Mouse (Mus musculus): ENCODE measurements at regions not wholly inside any gene's neighbourhood (a gene's known extent, or its start where the extent isn't known, plus 50 kb on each side); places are given as distances from the start of the nearest gene placed in this dataset.
A peak's percentile ranks its signal among the peaks of the same experiment; 100 is the strongest.

GRCm38 (mm10) chr5:101596996-101597395 lies 67.8 kb downstream of the Nkx6-1 start:
- no peaks in the 10 kb centered on the region for H3K9me3 ChIP-seq
- no peaks in the 10 kb centered on the region for H3K4me1 ChIP-seq
- H3K36me3 ChIP-seq, result no peaks in the 10 kb centered on the region
- H3K27me3 ChIP-seq (ENCODE audit: insufficient read depth, poor library complexity, severe bottlenecking), result no peaks in the 10 kb centered on the region
- H3K4me3 ChIP-seq, result no peak overlapping the region
- DNase-seq (ENCODE audit: low spot score), result no peak
- 85% methylated on average over 9 of the region's 9 CpGs for whole genome bisulfite sequencing
- H3K27ac ChIP-seq, result no peak overlapping the region

GRCm38 (mm10) chr5:101591236-101591635 lies 73.6 kb downstream of the Nkx6-1 start:
- no peaks in the 10 kb centered on the region for H3K36me3 ChIP-seq
- WGBS, result 85% methylated on average over 5 of the region's 5 CpGs
- no peaks in the 10 kb centered on the region for H3K4me1 ChIP-seq
- H3K27ac ChIP-seq, result no peak overlapping the region
- no peaks in the 10 kb centered on the region for H3K9me3 ChIP-seq
- no peak for DNase-seq (ENCODE audit: low spot score)
- no peaks in the 10 kb centered on the region for H3K27me3 ChIP-seq (ENCODE audit: insufficient read depth, poor library complexity, severe bottlenecking)
- no peak overlapping the region for H3K4me3 ChIP-seq

GRCm38 (mm10) chr5:101590341-101591124 lies 74.3 kb downstream of the Nkx6-1 start:
- no peak overlapping the region for H3K4me3 ChIP-seq
- no peaks in the 10 kb centered on the region for H3K4me1 ChIP-seq

GRCm38 (mm10) chr5:101572966-101573365 lies 91.8 kb downstream of the Nkx6-1 start:
- no peak overlapping the region for H3K27ac ChIP-seq
- H3K4me1 ChIP-seq, result no peaks in the 10 kb centered on the region
- H3K27me3 ChIP-seq (ENCODE audit: insufficient read depth, poor library complexity, severe bottlenecking), result no peaks in the 10 kb centered on the region
- WGBS, result 77% methylated on average over 15 of the region's 15 CpGs
- H3K4me3 ChIP-seq, result no peak overlapping the region
- H3K36me3 ChIP-seq, result no peaks in the 10 kb centered on the region
- no peaks in the 10 kb centered on the region for H3K9me3 ChIP-seq
- DNase-seq (ENCODE audit: low spot score), result no peak

More at GRCm38 (mm10) chr5:101590341-101591124, 74.3 kb downstream of the Nkx6-1 start:
- no peaks in the 10 kb centered on the region for H3K9me3 ChIP-seq
- H3K36me3 ChIP-seq, result no peaks in the 10 kb centered on the region
- H3K27me3 ChIP-seq (ENCODE audit: insufficient read depth, poor library complexity, severe bottlenecking), result no peaks in the 10 kb centered on the region
- H3K27ac ChIP-seq, result no peak overlapping the region
- no peak for DNase-seq (ENCODE audit: low spot score)
- WGBS, result 66% methylated on average over 12 of the region's 13 CpGs

GRCm38 (mm10) chr5:101565770-101566169 lies 99.0 kb downstream of the Nkx6-1 start:
- no peaks in the 10 kb centered on the region for H3K27me3 ChIP-seq (ENCODE audit: insufficient read depth, poor library complexity, severe bottlenecking)
- 60% methylated on average over 7 of the region's 7 CpGs for WGBS
- no peak overlapping the region for H3K4me3 ChIP-seq
- no peaks in the 10 kb centered on the region for H3K9me3 ChIP-seq
- DNase-seq (ENCODE audit: low spot score), result no peak
- no peaks in the 10 kb centered on the region for H3K36me3 ChIP-seq
- H3K4me1 ChIP-seq, result no peaks in the 10 kb centered on the region
- H3K27ac ChIP-seq, result no peak overlapping the region

GRCm38 (mm10) chr5:101560366-101560765 lies 104.4 kb downstream of the Nkx6-1 start:
- Histone ChIP-seq H3K36me3 (no peaks in the 10 kb centered on the region), H3K4me1 (no peaks in the 10 kb centered on the region), H3K27me3 (ENCODE audit: insufficient read depth, poor library complexity, severe bottlenecking) (no peaks in the 10 kb centered on the region), H3K27ac (no peak overlapping the region), H3K4me3 (no peak overlapping the region), H3K9me3 (no peaks in the 10 kb centered on the region)
- DNase-seq (ENCODE audit: low spot score), result no peak

GRCm38 (mm10) chr5:101558279-101558987 lies 106.4 kb downstream of the Nkx6-1 start:
- Histone ChIP-seq H3K4me1 (no peaks in the 10 kb centered on the region), H3K36me3 (no peaks in the 10 kb centered on the region), H3K4me3 (no peak overlapping the region), H3K9me3 (no peaks in the 10 kb centered on the region), H3K27ac (no peak overlapping the region), H3K27me3 (ENCODE audit: insufficient read depth, poor library complexity, severe bottlenecking) (no peaks in the 10 kb centered on the region)
- 83% methylated on average over 13 of the region's 13 CpGs for WGBS
- no peak for DNase-seq (ENCODE audit: low spot score)

- DNase-seq (ENCODE audit: low spot score), result no peak
- Histone ChIP-seq H3K36me3 (no peaks in the 10 kb centered on the region), H3K9me3 (no peaks in the 10 kb centered on the region), H3K27ac (no peak overlapping the region), H3K4me3 (no peak overlapping the region), H3K4me1 (no peaks in the 10 kb centered on the region), H3K27me3 (ENCODE audit: insufficient read depth, poor library complexity, severe bottlenecking) (no peaks in the 10 kb centered on the region)
- 83% methylated on average over 3 of the region's 3 CpGs for WGBS
Measured at GRCm38 (mm10) chr5:101557156-101557555, 107.6 kb downstream of the Nkx6-1 start.

- no peak for DNase-seq (ENCODE audit: low spot score)
- H3K27me3 ChIP-seq (ENCODE audit: insufficient read depth, poor library complexity, severe bottlenecking), result peaks cover 78% of the 10 kb centered on the region
- H3K4me1 ChIP-seq, result 0 out of 2 replicates have a peak, but pooled peaks cover 6% of the 10 kb centered on the region
- H3K27ac ChIP-seq, result no peak overlapping the region
- no peaks in the 10 kb centered on the region for H3K36me3 ChIP-seq
- H3K4me3 ChIP-seq, result no peak overlapping the region
- no peaks in the 10 kb centered on the region for H3K9me3 ChIP-seq
- WGBS, result 27% methylated on average over 13 of the region's 13 CpGs
Measured at GRCm38 (mm10) chr5:101543326-101543725, 121.5 kb downstream of the Nkx6-1 start.

- 0 out of 2 replicates have a peak, but pooled peaks cover 6% of the 10 kb centered on the region for H3K4me1 ChIP-seq
- no peak for DNase-seq (ENCODE audit: low spot score)
- H3K9me3 ChIP-seq, result no peaks in the 10 kb centered on the region
- WGBS, result 35% methylated on average over 1 of the region's 1 CpGs
- peaks cover 88% of the 10 kb centered on the region for H3K27me3 ChIP-seq (ENCODE audit: insufficient read depth, poor library complexity, severe bottlenecking)
- H3K27ac ChIP-seq, result no peak overlapping the region
- no peaks in the 10 kb centered on the region for H3K36me3 ChIP-seq
- H3K4me3 ChIP-seq, result no peak overlapping the region
Measured at GRCm38 (mm10) chr5:101539818-101540217, 125.0 kb downstream of the Nkx6-1 start.

GRCm38 (mm10) chr5:101539254-101539549 lies 125.6 kb downstream of the Nkx6-1 start:
- Histone ChIP-seq H3K9me3 (no peaks in the 10 kb centered on the region), H3K4me3 (peak overlapping the region; percentile 42), H3K27me3 (ENCODE audit: insufficient read depth, poor library complexity, severe bottlenecking) (peaks cover 83% of the 10 kb centered on the region), H3K27ac (no peak overlapping the region), H3K36me3 (no peaks in the 10 kb centered on the region), H3K4me1 (0 out of 2 replicates have a peak, but pooled peaks cover 6% of the 10 kb centered on the region)
- no peak for DNase-seq (ENCODE audit: low spot score)
- 5% methylated on average over 10 of the region's 10 CpGs for WGBS

- Histone ChIP-seq H3K27ac (no peak overlapping the region), H3K27me3 (ENCODE audit: insufficient read depth, poor library complexity, severe bottlenecking) (peaks cover 83% of the 10 kb centered on the region), H3K4me1 (0 out of 2 replicates have a peak, but pooled peaks cover 6% of the 10 kb centered on the region), H3K4me3 (peak overlapping the region; percentile 49), H3K36me3 (no peaks in the 10 kb centered on the region), H3K9me3 (no peaks in the 10 kb centered on the region)
- 2% methylated on average over 24 of the region's 24 CpGs for WGBS
- no peak for DNase-seq (ENCODE audit: low spot score)
Measured at GRCm38 (mm10) chr5:101538410-101539253, 126.2 kb downstream of the Nkx6-1 start.

Data from heart, embryonic 10.5 days (tissue).